Mouse (Mus musculus): ENCODE results near the gene Hsd17b1.
"Not testable (repeated sequence)": the region's sequence is repeated elsewhere in the genome, so short reads cannot be mapped to it uniquely, and the experiment has no call there.

The Hsd17b1 gene

GRCm38 (mm10) chr11:101085617-101086322, 7.6 kb downstream of the Hsd17b1 start:
- no peak for DNase-seq (ENCODE audit: extremely low read depth, low read depth)

- DNase-seq (ENCODE audit: extremely low read depth, low read depth), result no peak
These were observed 8.1 kb downstream of the Hsd17b1 start for GRCm38 (mm10) chr11:101086323-101086674.

- peak; percentile 89 for DNase-seq (ENCODE audit: extremely low read depth, low read depth)
These were observed 8.8 kb downstream of the Hsd17b1 start, which contains the start of gene Mlx for GRCm38 (mm10) chr11:101086756-101087681. TSS of gene Mlx (plus strand) at chr11:101087277.

- no peak for DNase-seq (ENCODE audit: extremely low read depth, low read depth)
These were observed 9.5 kb downstream of the Hsd17b1 start for GRCm38 (mm10) chr11:101087682-101088055.

- DNase-seq (ENCODE audit: extremely low read depth, low read depth), result no peak
These were observed 11.7 kb downstream of the Hsd17b1 start for GRCm38 (mm10) chr11:101089931-101090330.

- DNase-seq (ENCODE audit: extremely low read depth, low read depth), result no peak
These were observed 16.7 kb downstream of the Hsd17b1 start for GRCm38 (mm10) chr11:101094930-101095313.

- peak; percentile 67 for DNase-seq (ENCODE audit: extremely low read depth, low read depth)
These were observed 17.3 kb downstream of the Hsd17b1 start, which contains the start of gene Psmc3ip for GRCm38 (mm10) chr11:101095314-101096024. TSS of gene Psmc3ip (minus strand) at chr11:101095436.

GRCm38 (mm10) chr11:101098231-101098630, 20.0 kb downstream of the Hsd17b1 start:
- no peak for DNase-seq (ENCODE audit: extremely low read depth, low read depth)

GRCm38 (mm10) chr11:101103011-101103410, 24.8 kb downstream of the Hsd17b1 start:
- no peak for DNase-seq (ENCODE audit: extremely low read depth, low read depth)

- no peak for DNase-seq (ENCODE audit: extremely low read depth, low read depth)
These were observed 31.1 kb downstream of the Hsd17b1 start for GRCm38 (mm10) chr11:101109351-101109750.

GRCm38 (mm10) chr11:101110708-101111107, 32.5 kb downstream of the Hsd17b1 start:
- DNase-seq (ENCODE audit: extremely low read depth, low read depth), result no peak

- no peak for DNase-seq (ENCODE audit: extremely low read depth, low read depth)
These were observed 33.0 kb downstream of the Hsd17b1 start for GRCm38 (mm10) chr11:101111178-101111577.

GRCm38 (mm10) chr11:101112186-101112585, 34.0 kb downstream of the Hsd17b1 start:
- DNase-seq (ENCODE audit: extremely low read depth, low read depth), result no peak

GRCm38 (mm10) chr11:101115564-101115963, 37.4 kb downstream of the Hsd17b1 start:
- no peak for DNase-seq (ENCODE audit: extremely low read depth, low read depth)

GRCm38 (mm10) chr11:101118105-101118504, 39.9 kb downstream of the Hsd17b1 start:
- no peak for DNase-seq (ENCODE audit: extremely low read depth, low read depth)

GRCm38 (mm10) chr11:101119131-101119760, 41.0 kb downstream of the Hsd17b1 start:
- DNase-seq (ENCODE audit: extremely low read depth, low read depth), result no peak

GRCm38 (mm10) chr11:101119761-101120544, 41.7 kb downstream of the Hsd17b1 start, which contains the start of the genes Retreg3 and Tubg1:
TSS of gene Retreg3 (minus strand) at chr11:101119893.
TSS of gene Tubg1 (plus strand) at chr11:101119938.
- DNase-seq (ENCODE audit: extremely low read depth, low read depth), result peak; percentile 96

- DNase-seq (ENCODE audit: extremely low read depth, low read depth), result no peak
These were observed 42.5 kb downstream of the Hsd17b1 start for GRCm38 (mm10) chr11:101120545-101121188.

- DNase-seq (ENCODE audit: extremely low read depth, low read depth), result not testable (repeated sequence)
These were observed 46.3 kb downstream of the Hsd17b1 start for GRCm38 (mm10) chr11:101124494-101124893.

GRCm38 (mm10) chr11:101125008-101125407, 46.8 kb downstream of the Hsd17b1 start:
- not testable (repeated sequence) for DNase-seq (ENCODE audit: extremely low read depth, low read depth)
